Mouse (Mus musculus): ENCODE data around the gene Brd9.

- no peak for TF ChIP-seq CTCF (IDR thresholded peaks at IDR 0.05; ENCODE audit: low read depth)
- no peak for TF ChIP-seq EP300 (IDR thresholded peaks at IDR 0.05; ENCODE audit: low read depth)
These were observed 16.0 kb downstream of the Brd9 start for GRCm38 (mm10) chr13:73953551-73954130.

Data from liver, embryonic 14.5 days (tissue).